Comparison of ENCODE assay signal across 9 mouse cellular contexts in the genomic region with DNA sequence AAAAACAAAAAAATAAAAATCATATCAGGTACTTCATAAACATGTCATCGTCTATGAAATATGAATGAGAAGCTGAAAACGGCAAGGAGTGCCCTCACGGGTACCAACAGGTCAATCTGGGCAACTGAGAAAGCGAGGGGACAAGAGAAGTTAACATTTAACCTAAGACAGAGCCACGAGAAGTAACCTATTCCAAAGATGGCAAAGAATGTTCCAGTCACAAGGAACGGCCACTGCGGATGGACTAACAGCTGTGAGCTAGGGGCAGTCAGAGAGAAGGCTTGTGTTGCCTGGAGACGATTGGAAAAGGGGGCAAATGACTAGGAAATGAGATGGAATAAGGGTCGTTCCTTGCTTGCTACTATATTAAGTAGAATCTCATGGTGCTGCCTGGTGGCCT. TPM values are rescaled to one million over a fixed set of nuclear protein-coding genes. Genes with fewer than 3 reads are reported as not detected.
DNase-seq lines count a peak whose midpoint lies in the region; ATAC-seq and TF ChIP-seq lines count a peak whose summit lies in the region.
"Had no signal": no experiment of that assay in that cellular context is flagged by ENCODE, and none has a peak within 500 bp of the region (broad histone marks: within the 10 kb centered on the region; RNA-seq: fewer than 3 reads in every experiment).

No protein-coding gene starts in this region.

- no peaks in the 10 kb centered on the region for H3K9me3 ChIP-seq in embryonic facial prominence, embryonic 14.5 days (ENCODE audit: control insufficient read depth, low read length)
- no peaks in the 10 kb centered on the region for H3K9me3 ChIP-seq in intestine, postnatal 0 days (ENCODE audit: control insufficient read depth)
- no peaks in the 10 kb centered on the region for H3K9me3 ChIP-seq in midbrain, embryonic 14.5 days (ENCODE audit: control insufficient read depth, low read length)

- H3K9ac ChIP-seq in embryonic facial prominence, embryonic 14.5 days (ENCODE audit: low read depth, low read length): no peak overlapping the region; the same call in 1 of the 2 replicates
- no peak overlapping the region for H3K9ac ChIP-seq in intestine, postnatal 0 days (ENCODE audit: low read depth, low read length)
- no peak overlapping the region for H3K9ac ChIP-seq in midbrain, embryonic 14.5 days (replicated peaks; ENCODE audit: low read length)

- H3K27ac ChIP-seq in left cerebral cortex, adult 2 months: no peak overlapping the region
- no peak overlapping the region for H3K27ac ChIP-seq in embryonic facial prominence, embryonic 14.5 days (replicated peaks; ENCODE audit: low read depth, low read length)
- no peak overlapping the region for H3K27ac ChIP-seq in intestine, postnatal 0 days (ENCODE audit: low read depth, low read length)
- H3K27ac ChIP-seq in midbrain, embryonic 14.5 days (replicated peaks; ENCODE audit: low read depth, low read length): no peak overlapping the region

- no peak for DNase-seq in left cerebral cortex, adult 2 months (ENCODE audit: extremely low spot score in 1 of 2, low spot score in 2 of 2)
- no peak for DNase-seq in left cerebral cortex, postnatal 4 days
- DNase-seq in embryonic facial prominence, embryonic 14.5 days (ENCODE audit: low spot score): no peak
- DNase-seq in midbrain, embryonic 14.5 days: no peak
- no peak for DNase-seq in frontal cortex, adult 2 months (ENCODE audit: extremely low spot score in 1 of 2, low spot score in 1 of 2)
- DNase-seq in ovary, adult 18-20 months (ENCODE audit: low spot score): no peak
- DNase-seq in lung, postnatal 25 days (ENCODE audit: low spot score): no peak

- peak overlapping the region; percentile 84; the same call in 1 of the 2 replicates for H3K4me2 ChIP-seq in embryonic facial prominence, embryonic 14.5 days (ENCODE audit: low read depth, low read length)
- peak overlapping the region; percentile 92; the same call in 1 of the 2 replicates for H3K4me2 ChIP-seq in intestine, postnatal 0 days (replicated peaks; ENCODE audit: low read depth)
- peak overlapping the region; percentile 72 for H3K4me2 ChIP-seq in midbrain, embryonic 14.5 days (ENCODE audit: low read length)

- no peak for ATAC-seq in embryonic facial prominence, embryonic 14.5 days (ENCODE audit: low read depth)
- ATAC-seq in intestine, postnatal 0 days: no peak
- no peak for ATAC-seq in midbrain, embryonic 14.5 days (ENCODE audit: low FRiP score, low TSS enrichment)

- H3K27me3 ChIP-seq in embryonic facial prominence, embryonic 14.5 days (replicated peaks; ENCODE audit: control insufficient read depth, insufficient read depth, low read length): no peaks in the 10 kb centered on the region
- no peaks in the 10 kb centered on the region for H3K27me3 ChIP-seq in intestine, postnatal 0 days (replicated peaks; ENCODE audit: control insufficient read depth, insufficient read depth, low read length)
- no peaks in the 10 kb centered on the region for H3K27me3 ChIP-seq in midbrain, embryonic 14.5 days (ENCODE audit: control insufficient read depth, insufficient read depth, low read length)

- peak overlapping the region; percentile 67; the same call in 1 of the 2 replicates for H3K4me3 ChIP-seq in left cerebral cortex, adult 2 months
- H3K4me3 ChIP-seq in embryonic facial prominence, embryonic 14.5 days (ENCODE audit: low read depth, low read length): no peak overlapping the region
- H3K4me3 ChIP-seq in intestine, postnatal 0 days (ENCODE audit: low read depth, low read length): no peak overlapping the region
- H3K4me3 ChIP-seq in midbrain, embryonic 14.5 days (replicated peaks; ENCODE audit: low read depth, low read length): no peak overlapping the region

- intact Hi-C loops in left cerebral cortex, adult 2 months (cut with DNase I): no loop called here
- intact Hi-C loops in left cerebral cortex, postnatal 4 days (cut with DNase I): no loop called here

- WGBS in embryonic facial prominence, embryonic 14.5 days: 81% methylated on average over 9 of the region's 9 CpGs
- WGBS in intestine, postnatal 0 days: 47% methylated on average over 9 of the region's 9 CpGs
- 86% methylated on average over 9 of the region's 9 CpGs for WGBS in midbrain, embryonic 14.5 days

- peaks cover 8% of the 10 kb centered on the region for H3K4me1 ChIP-seq in embryonic facial prominence, embryonic 14.5 days (ENCODE audit: control insufficient read depth, insufficient read depth, low read length)
- peaks cover 18% of the 10 kb centered on the region for H3K4me1 ChIP-seq in intestine, postnatal 0 days (replicated peaks; ENCODE audit: control insufficient read depth, insufficient read depth, low read length)
- peaks cover 5% of the 10 kb centered on the region for H3K4me1 ChIP-seq in midbrain, embryonic 14.5 days (ENCODE audit: control insufficient read depth, insufficient read depth, low read length)

- TF ChIP-seq CTCF in left cerebral cortex, adult 2 months (IDR thresholded peaks at IDR 0.05): no peak
- no peak for TF ChIP-seq CTCF in intestine, postnatal 0 days (IDR thresholded peaks at IDR 0.05; ENCODE audit: low read depth)

- H3K36me3 ChIP-seq in embryonic facial prominence, embryonic 14.5 days (ENCODE audit: control insufficient read depth, insufficient read depth, low read length): peaks cover 43% of the 10 kb centered on the region
- peaks cover 27% of the 10 kb centered on the region for H3K36me3 ChIP-seq in intestine, postnatal 0 days (ENCODE audit: control insufficient read depth, insufficient read depth)
- H3K36me3 ChIP-seq in midbrain, embryonic 14.5 days (ENCODE audit: control insufficient read depth, insufficient read depth, low read length): peaks cover 42% of the 10 kb centered on the region

RNA-seq across cellular contexts. Expression of a gene that starts 1.2 kb away (rescaled TPM):
- total RNA-seq in left cerebral cortex, adult 2 months (2021): 1 to 10 TPM; 7.5 to 8.7 TPM
- total RNA-seq in left cerebral cortex, postnatal 4 days (2021): 1 to 10 TPM; 1.9 TPM
- polyA plus RNA-seq in embryonic facial prominence, embryonic 14.5 days (2014; fragmentation: Nextera tagmentation; extraction: Ambion mirVana): 2.6 and 3.6 TPM in 2 replicates
- polyA plus RNA-seq in intestine, postnatal 0 days (2015; fragmentation: Nextera tagmentation; extraction: Ambion mirVana): 6.8 and 7.2 TPM in 2 replicates
- polyA plus RNA-seq in midbrain, embryonic 14.5 days (2014; fragmentation: Nextera tagmentation; extraction: Ambion mirVana): 1.7 and 2.0 TPM in 2 replicates
- polyA plus RNA-seq in frontal cortex, adult 2 months (2012; rRNA removed): 6.9 and 9.2 TPM in 2 replicates

RNA-seq across cellular contexts. Expression of a gene that starts 1.8 kb away (rescaled TPM):
- 100 to 1,000 TPM; 129 to 136 TPM for total RNA-seq in left cerebral cortex, adult 2 months (2021)
- 100 to 1,000 TPM; 159 to 164 TPM for total RNA-seq in left cerebral cortex, postnatal 4 days (2021)
- polyA plus RNA-seq in embryonic facial prominence, embryonic 14.5 days (2014; fragmentation: Nextera tagmentation; extraction: Ambion mirVana): 157 and 159 TPM in 2 replicates
- polyA plus RNA-seq in intestine, postnatal 0 days (2015; fragmentation: Nextera tagmentation; extraction: Ambion mirVana): 164 and 175 TPM in 2 replicates
- polyA plus RNA-seq in midbrain, embryonic 14.5 days (2014; fragmentation: Nextera tagmentation; extraction: Ambion mirVana): 129 and 151 TPM in 2 replicates
- polyA plus RNA-seq in frontal cortex, adult 2 months (2012; rRNA removed): 93.6 and 116 TPM in 2 replicates

RNA-seq across cellular contexts. Expression of a gene that starts 52.7 kb away (rescaled TPM):
- 10 to 100 TPM; 42.9 to 43.3 TPM for total RNA-seq in left cerebral cortex, adult 2 months (2021)
- total RNA-seq in left cerebral cortex, postnatal 4 days (2021): 10 to 100 TPM; 49.3 to 51.0 TPM
- 38.0 and 40.3 TPM in 2 replicates for polyA plus RNA-seq in embryonic facial prominence, embryonic 14.5 days (2014; fragmentation: Nextera tagmentation; extraction: Ambion mirVana)
- polyA plus RNA-seq in intestine, postnatal 0 days (2015; fragmentation: Nextera tagmentation; extraction: Ambion mirVana): 14.2 and 15.0 TPM in 2 replicates
- 42.9 and 60.7 TPM in 2 replicates for polyA plus RNA-seq in midbrain, embryonic 14.5 days (2014; fragmentation: Nextera tagmentation; extraction: Ambion mirVana)
- 21.6 and 25.5 TPM in 2 replicates for polyA plus RNA-seq in frontal cortex, adult 2 months (2012; rRNA removed)

RNA-seq across cellular contexts. Expression of a gene that starts 52.8 kb away (rescaled TPM):
- total RNA-seq in left cerebral cortex, adult 2 months (2021): under 1 TPM in 1 of 2 experiments, not detected in 1; 0.12 TPM
- total RNA-seq in left cerebral cortex, postnatal 4 days (2021): not detected
- 0.17 TPM in 1 of 2 replicates, not detected in the other for polyA plus RNA-seq in embryonic facial prominence, embryonic 14.5 days (2014; fragmentation: Nextera tagmentation; extraction: Ambion mirVana)
- 0.04 TPM in 1 of 2 replicates, not detected in the other for polyA plus RNA-seq in intestine, postnatal 0 days (2015; fragmentation: Nextera tagmentation; extraction: Ambion mirVana)
- polyA plus RNA-seq in midbrain, embryonic 14.5 days (2014; fragmentation: Nextera tagmentation; extraction: Ambion mirVana): 0.08 TPM in 1 of 2 replicates, not detected in the other
- polyA plus RNA-seq in frontal cortex, adult 2 months (2012; rRNA removed): 0.04 TPM in 1 of 2 replicates, not detected in the other
- polyA plus RNA-seq: large intestine, adult 2 months had no signal
